Mouse (Mus musculus): ENCODE data around the gene Stub1. TPM values are rescaled to one million over a fixed set of nuclear protein-coding genes. Genes with fewer than 3 reads are reported as not detected.
A peak's percentile ranks its signal among the peaks of the same experiment; 100 is the strongest.

The Stub1 gene
- 100 to 1,000 TPM; 162 to 171 TPM for total RNA-seq (2021)
- long read RNA-seq, experiment 1, transcript Stub1-201 (7 exons, 1,803 nt): major isoform, 156 of 189 reads
- long read RNA-seq, experiment 1, transcript Stub1-206 (6 exons, 1,408 nt): minor isoform, 11 of 189 reads
- long read RNA-seq, experiment 1, partial matches to known transcripts: 3 of 189 reads
- long read RNA-seq, experiment 1, other reads (novel, unspliced or antisense): 11 of 189 reads
- long read RNA-seq, experiment 2, transcript Stub1-206 (6 exons, 1,408 nt): minor isoform, 12 of 129 reads
- long read RNA-seq, experiment 2, transcript Stub1-201 (7 exons, 1,803 nt): major isoform, 105 of 129 reads
- long read RNA-seq, experiment 2, partial matches to known transcripts: 0 of 129 reads
- long read RNA-seq, experiment 2, other reads (novel, unspliced or antisense): 7 of 129 reads

DNA sequence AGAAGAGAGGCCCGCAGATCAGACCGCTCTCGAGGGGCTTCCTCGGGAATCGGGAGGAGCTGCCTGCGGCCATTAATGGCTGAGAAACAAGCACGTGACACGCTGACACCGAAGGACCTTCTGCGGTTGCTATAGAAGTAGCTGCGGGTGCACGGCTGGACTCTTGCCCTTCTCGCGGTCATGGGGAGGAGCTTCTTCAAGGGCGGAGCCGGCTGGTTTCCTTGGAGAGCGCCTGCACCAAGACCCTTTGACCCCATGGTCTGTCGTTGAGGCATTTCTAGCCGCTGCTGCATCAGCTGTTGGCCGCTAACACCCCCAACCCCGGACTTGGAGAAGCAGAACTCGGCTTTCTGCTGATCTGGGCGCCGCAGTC, at the start of gene Stub1:
Stub1 (minus strand) TSS at position 114 of the 373 bp plus-strand sequence.
- peak; percentile 79 to 80 for DNase-seq (ENCODE audit: extremely low spot score in 1 of 2, low spot score in 2 of 2)
- H3K4me3 ChIP-seq: peak within 1 kb of the TSS; percentile 72
- H3K27ac ChIP-seq: peak within 1 kb of the TSS; percentile 99
- intact Hi-C loops (cut with DNase I): no loop called here
- no peak for TF ChIP-seq CTCF (IDR thresholded peaks at IDR 0.05)

DNA sequence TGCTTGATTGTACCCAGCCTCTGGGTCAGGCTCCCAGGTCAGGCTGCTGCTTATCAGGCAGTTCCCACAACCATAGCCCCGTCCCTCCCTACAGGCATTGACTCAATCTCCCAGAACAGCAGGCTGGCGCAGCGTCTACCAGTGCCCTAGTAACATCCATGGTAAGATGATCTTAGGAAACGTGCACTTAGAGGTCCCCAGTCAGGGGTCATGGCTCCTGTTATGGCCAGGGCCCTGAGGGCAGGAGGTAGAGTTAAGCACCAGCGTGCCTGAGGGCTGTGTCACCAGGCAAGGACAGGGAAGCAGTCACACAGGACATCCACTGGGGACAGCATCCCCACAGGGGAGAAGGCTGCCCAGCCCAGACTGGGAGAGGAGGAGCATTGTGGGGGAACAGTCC, 49.1 kb upstream of the Stub1 start:
- intact Hi-C loops (cut with DNase I): no loop called here
- H3K4me3 ChIP-seq: no peak overlapping the region
- DNase-seq (ENCODE audit: extremely low spot score in 1 of 2, low spot score in 2 of 2): no peak
- no peak; the same call in none of the 2 replicates for TF ChIP-seq CTCF (IDR thresholded peaks at IDR 0.05)
- H3K27ac ChIP-seq: no peak overlapping the region

DNA sequence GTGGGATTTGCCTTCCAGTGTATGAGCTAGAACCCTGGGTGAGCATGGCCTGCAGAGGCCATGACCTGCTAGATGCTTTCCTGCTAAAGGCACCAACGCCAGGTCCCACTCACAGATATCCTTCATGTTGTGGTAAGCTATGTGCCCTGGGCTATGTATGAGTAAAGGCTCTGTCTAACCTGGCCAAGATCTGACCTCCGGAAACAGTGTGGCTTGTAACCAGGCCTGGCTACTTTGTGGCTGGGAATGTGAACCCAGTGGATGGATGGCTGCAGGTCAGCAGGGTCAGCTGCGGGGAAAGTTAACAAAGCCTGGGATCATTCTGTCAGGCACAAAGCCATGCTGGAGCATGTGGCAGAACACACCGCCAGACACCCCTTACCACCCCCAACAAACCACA, 48.5 kb upstream of the Stub1 start:
- TF ChIP-seq CTCF (IDR thresholded peaks at IDR 0.05): no peak
- DNase-seq (ENCODE audit: extremely low spot score in 1 of 2, low spot score in 2 of 2): no peak
- no peak overlapping the region for H3K27ac ChIP-seq
- intact Hi-C loops (cut with DNase I): no loop called here
- no peak overlapping the region for H3K4me3 ChIP-seq

DNA sequence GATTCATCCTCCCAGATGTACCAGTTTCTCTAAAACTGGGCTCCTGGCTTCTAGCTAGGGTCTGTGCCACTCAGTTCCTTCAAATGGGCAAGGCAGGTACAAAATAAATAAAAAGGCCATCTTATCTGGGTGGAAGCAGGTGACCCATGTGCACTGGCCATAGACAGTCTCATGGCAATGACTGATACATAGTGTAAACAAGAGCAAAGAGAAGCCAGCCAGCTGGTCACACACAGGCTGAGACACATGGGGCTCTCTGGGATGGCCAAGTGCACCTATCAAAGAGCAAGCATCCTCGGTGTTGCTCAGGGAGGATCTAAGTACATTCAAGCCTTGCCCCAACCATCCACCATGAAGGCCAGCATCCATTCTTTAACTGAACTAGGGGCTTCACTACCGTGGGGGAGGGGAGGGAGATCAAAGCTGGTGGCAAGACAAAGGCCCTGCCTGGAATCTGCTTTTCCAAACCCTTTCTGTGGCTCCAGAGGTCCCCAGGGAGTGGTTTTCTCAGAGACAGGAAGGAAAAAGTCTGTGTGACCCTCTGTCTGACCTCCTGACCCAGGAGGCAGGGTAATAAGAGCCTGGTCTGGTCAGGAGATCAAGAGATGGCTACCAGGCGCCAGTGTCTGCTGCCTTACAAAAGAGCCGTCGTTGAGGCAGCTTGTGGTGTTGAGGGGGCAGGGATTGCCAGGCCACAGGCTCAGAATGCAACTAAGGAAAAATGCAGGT, 47.9 kb upstream of the Stub1 start:
- intact Hi-C loops (cut with DNase I): no loop called here
- Histone ChIP-seq H3K4me3 (no peak overlapping the region), H3K27ac (no peak overlapping the region)
- no peak for DNase-seq (ENCODE audit: extremely low spot score in 1 of 2, low spot score in 2 of 2)
- no peak for TF ChIP-seq CTCF (IDR thresholded peaks at IDR 0.05)

DNA sequence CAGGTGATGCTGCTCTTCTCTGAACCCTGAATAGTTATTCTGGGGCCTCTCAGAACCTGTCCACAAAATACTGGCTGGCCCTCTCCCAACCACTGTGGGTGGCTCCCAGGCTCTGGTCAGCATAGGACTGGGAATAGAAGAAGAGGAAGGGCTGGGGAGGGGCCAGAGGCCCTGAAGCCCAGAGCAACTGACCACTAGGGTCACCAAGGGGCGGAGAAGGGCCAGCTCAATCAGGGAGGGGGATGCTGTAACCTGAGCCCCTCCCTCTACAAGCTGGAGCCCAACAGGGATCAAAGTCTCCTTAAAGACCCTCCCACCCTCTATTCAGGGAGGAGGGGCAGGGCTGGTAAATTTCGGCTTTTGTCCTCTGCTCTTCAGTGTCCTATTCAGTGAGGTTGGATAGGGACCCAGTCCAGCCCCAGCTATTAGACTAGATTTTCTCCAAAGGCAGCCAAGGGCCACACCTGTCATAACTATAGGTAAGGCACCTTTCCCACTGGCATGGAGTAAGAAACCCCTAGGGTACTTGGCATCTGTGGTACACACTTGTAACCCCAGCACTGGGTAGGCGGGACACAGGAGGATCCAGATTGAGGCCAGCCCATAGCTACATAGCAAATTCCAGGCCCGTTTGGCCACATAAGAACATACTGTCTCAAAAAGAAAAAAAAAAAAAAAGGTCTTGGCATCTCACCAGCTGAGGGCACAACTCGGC, 47.1 kb upstream of the Stub1 start, which contains the start of gene Wfikkn1:
Wfikkn1 (minus strand) TSS at position 663 of the 715 bp plus-strand sequence.
- intact Hi-C loops (cut with DNase I): no loop called here
- H3K27ac ChIP-seq: 0 out of 2 replicates have a peak within 1 kb of the TSS, but pooled peaks have one; percentile 11
- no peak for TF ChIP-seq CTCF (IDR thresholded peaks at IDR 0.05)
- DNase-seq (ENCODE audit: extremely low spot score in 1 of 2, low spot score in 2 of 2): no peak
- no peak within 1 kb of the TSS for H3K4me3 ChIP-seq

DNA sequence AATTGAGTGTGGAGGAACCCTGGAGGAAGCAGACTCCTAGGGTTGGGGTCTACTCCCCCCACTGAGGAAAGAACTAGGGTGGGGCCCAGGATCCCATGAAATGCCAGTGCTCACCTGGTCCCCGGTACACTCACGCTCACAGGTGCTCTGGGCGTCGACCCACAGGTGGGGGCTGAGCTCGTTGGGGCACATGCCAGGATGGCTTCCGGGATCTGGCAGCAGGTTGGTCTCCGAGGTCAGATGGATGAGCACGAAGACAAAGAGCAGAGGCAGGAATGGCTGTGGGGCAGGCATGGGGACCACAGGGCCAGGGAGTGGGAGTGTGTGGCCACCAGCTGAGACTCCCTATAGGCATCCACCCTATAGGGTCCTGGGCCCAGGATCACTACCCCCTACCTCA, 46.5 kb upstream of the Stub1 start:
- no peak overlapping the region for H3K27ac ChIP-seq
- TF ChIP-seq CTCF (IDR thresholded peaks at IDR 0.05): no peak
- DNase-seq (ENCODE audit: extremely low spot score in 1 of 2, low spot score in 2 of 2): no peak
- no peak overlapping the region for H3K4me3 ChIP-seq
- intact Hi-C loops (cut with DNase I): loop anchor here (5.0 kb wide), 1 partner anchor 38 kb away; the partner anchor contains the start of gene Rab40c

DNA sequence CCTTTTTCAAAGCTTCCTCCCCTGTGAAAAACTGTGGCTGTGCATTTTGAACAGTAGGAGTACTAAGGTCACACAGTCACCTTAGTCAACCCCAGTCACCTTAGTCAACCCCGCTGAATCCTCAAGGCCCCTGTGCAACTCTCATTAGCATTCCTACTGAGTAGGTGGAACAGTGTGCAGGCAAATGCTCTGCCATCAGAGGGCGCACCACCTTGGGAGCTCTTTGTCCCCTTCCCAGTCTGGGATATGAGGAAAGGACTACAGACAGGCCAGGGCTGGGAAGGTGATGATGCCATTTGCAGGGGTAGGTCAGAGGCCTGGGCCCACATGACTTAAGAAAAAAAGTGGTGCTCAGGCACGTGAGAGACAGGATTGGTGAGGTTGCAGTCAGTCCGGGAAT, 46.1 kb upstream of the Stub1 start:
- intact Hi-C loops (cut with DNase I): loop anchor here (5.0 kb wide), 1 partner anchor 38 kb away; the partner anchor contains the start of gene Rab40c
- TF ChIP-seq CTCF (IDR thresholded peaks at IDR 0.05): peak; percentile 60

DNA sequence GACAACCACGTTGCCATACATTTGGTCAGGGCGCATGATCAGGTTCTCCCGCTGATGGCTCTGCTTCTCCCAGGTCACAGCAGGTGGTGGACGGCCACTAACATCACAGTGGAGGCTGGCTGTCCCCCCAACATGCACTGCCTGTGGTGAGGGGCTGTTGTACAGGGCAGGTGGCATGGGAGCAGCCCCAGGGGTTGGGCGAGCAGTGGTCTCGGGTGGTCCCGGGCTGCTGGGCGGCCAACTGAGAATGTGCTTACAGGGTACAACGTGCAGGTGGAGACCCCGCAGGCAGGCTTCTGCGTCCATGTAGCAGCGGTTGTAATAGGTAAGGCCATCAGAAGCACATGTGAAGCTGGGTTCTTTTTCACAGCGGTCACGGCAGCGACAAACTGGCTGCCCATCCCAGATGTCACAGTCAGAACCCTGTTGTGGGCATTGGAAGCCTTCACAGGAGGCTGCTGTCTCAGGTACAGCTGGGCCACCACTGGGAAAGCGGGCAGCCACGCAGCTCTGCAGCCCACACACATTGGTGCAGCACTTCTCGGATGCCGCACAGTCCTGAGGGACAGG, 45.5 kb upstream of the Stub1 start:
- intact Hi-C loops (cut with DNase I): loop anchor here (5.0 kb wide), 1 partner anchor 39 kb away; the partner anchor contains the start of gene Rab40c
- TF ChIP-seq CTCF (IDR thresholded peaks at IDR 0.05): no peak
- no peak overlapping the region for H3K27ac ChIP-seq
- peak in 1 of 2 experiments; percentile 24 for DNase-seq (ENCODE audit: extremely low spot score in 1 of 2, low spot score in 2 of 2)
- H3K4me3 ChIP-seq: no peak overlapping the region

More for the DNA sequence above, 46.1 kb upstream of the Stub1 start:
- H3K27ac ChIP-seq: no peak overlapping the region
- DNase-seq (ENCODE audit: extremely low spot score in 1 of 2, low spot score in 2 of 2): peak in 1 of 2 experiments; percentile 55
- H3K4me3 ChIP-seq: no peak overlapping the region

DNA sequence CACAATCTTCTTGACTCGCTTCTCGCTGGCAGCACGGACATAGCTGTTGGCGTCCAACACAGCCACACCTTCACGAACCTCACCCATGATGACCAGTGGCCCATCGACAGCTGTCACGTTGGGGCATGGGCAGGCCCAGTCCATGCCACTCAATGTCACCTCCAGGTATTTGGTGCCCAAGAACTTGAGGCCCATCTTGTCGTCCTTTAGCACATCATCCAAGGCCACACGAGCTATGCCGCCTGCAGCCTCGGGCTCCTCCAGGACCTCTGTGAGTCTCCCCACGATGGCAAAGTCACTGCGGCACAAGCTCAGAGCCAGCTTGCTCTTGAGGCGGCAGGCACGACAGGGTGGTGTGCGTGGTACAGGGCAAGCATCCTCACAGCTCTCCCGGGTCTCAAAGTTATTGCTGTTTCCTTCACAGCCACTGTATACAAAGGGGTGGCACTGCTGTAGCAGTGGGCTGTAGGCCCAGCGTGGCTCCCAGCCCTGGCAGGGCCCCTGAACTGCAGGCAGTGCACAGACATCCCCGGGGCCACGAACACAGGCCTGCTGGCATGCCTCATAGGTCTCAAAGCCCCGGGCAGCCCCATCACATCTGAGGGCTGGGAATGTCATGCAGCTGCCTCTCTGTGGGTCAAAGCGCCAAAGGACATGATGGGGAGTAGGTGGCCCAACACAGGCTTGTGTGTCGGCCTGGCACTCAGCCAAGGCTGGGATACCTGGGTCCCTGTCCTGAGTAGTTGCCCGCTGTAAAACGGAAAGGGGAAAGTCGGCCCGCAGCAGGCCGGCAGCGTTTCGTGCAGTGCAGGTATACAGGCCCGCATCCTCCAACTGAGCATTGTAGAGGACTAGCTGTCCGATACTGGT, 44.8 kb upstream of the Stub1 start:
- intact Hi-C loops (cut with DNase I): loop anchor here (5.0 kb wide), 1 partner anchor 39 kb away; the partner anchor contains the start of gene Rab40c
- Histone ChIP-seq H3K27ac (no peak overlapping the region), H3K4me3 (no peak overlapping the region)
- no peak for TF ChIP-seq CTCF (IDR thresholded peaks at IDR 0.05)
- DNase-seq (ENCODE audit: extremely low spot score in 1 of 2, low spot score in 2 of 2): no peak

DNA sequence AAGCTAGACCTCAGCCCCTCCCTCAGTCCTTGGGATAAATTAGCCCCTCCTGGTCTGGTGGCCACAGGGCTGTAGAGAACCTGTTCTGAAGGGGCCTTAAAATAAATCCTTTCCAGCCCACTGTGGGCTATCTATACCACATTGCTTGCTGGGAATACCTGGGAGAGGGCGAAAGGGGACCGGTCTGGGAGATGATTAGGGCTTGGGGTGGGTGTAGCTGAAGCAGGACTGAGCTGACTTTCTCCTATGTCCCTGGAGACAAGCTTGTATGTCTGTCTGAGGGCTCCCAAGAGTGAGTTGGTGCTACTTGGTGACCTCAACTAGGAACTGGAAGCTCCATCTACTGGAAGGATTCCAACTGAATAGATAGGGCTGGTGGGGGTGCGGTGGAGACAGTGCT, 43.8 kb upstream of the Stub1 start:
- no peak overlapping the region; the same call in 1 of the 2 replicates for H3K4me3 ChIP-seq
- no peak for DNase-seq (ENCODE audit: extremely low spot score in 1 of 2, low spot score in 2 of 2)
- no peak overlapping the region for H3K27ac ChIP-seq
- intact Hi-C loops (cut with DNase I): loop anchor here (5.0 kb wide), 1 partner anchor 40 kb away; the partner anchor contains the start of gene Rab40c
- no peak for TF ChIP-seq CTCF (IDR thresholded peaks at IDR 0.05)

Measured in left cerebral cortex, adult 2 months (tissue).